Mouse (Mus musculus) cerebellum, postnatal 25 days (tissue): ENCODE measurements at regions not wholly inside any gene's neighbourhood (a gene's known extent, or its start where the extent isn't known, plus 50 kb on each side); places are given as distances from the start of the nearest gene placed in this dataset.

Experiments
- DNase-seq, 2 experiments: peaks; one replicate each; pipeline ENCODE4 v3.0.0; 2021; ENCODE audit warnings: mixed read lengths in 2 of 2

- DNase-seq: no peak
These were observed 137.0 kb upstream of the Irs2 start for GRCm38 (mm10) chr8:11145251-11145650.

GRCm38 (mm10) chr8:11140566-11140965, 132.3 kb upstream of the Irs2 start:
- no peak for DNase-seq

DNA sequence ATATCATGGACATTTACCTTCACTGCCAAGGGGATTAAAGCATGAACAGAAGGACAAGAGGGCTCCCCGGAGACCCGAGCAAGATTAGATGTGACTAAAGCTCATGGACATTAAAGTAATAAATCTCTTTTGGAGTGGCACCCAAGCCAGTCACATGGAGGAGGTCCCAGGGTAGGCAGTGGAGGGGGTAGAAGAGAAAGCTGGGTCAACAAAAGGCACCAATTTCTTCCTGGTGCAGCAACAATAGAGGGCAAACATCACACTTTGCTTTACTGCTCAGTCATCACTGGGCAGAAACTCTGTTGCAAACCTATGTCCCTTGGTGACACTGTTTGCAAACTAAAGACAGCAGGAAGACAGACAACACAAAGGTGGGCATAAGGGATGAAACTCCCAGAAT, 131.0 kb upstream of the Irs2 start:
- DNase-seq: no peak

DNA sequence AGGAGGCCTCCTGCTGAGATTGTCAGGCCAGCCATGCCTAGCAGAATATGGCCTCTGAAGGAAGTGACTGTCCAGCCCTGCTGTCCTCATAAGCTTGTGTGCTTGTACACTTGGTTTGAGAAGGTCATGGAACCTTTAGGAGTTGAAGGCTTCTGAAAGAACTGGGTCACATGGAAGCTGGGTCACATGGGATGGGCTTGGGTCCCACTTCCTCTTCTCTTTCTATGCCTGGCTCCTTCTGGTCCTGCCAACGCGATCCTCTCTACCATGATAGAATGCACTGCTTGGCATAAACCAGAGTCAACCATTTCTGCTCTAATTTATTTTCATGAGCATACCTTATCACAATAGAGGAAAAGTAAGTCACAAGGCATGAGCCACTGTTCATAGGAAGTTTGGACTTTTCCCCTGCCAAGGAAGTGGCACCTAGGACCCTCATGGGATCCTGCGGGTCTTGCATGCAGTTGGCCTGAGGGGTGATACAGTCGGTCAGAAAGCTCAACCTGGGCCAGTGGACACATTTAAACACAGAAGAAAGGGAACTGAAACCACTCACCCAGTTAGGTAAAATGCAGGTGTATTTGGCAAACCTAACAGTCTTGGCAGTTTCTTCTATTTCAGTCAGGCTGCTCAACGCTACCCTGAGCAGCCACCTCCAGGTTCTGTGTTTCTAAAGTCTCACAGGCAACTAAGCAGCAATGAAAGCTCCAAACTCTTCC, 130.2 kb upstream of the Irs2 start:
- no peak for DNase-seq

GRCm38 (mm10) chr8:11136566-11136965, 128.3 kb upstream of the Irs2 start:
- no peak for DNase-seq

DNA sequence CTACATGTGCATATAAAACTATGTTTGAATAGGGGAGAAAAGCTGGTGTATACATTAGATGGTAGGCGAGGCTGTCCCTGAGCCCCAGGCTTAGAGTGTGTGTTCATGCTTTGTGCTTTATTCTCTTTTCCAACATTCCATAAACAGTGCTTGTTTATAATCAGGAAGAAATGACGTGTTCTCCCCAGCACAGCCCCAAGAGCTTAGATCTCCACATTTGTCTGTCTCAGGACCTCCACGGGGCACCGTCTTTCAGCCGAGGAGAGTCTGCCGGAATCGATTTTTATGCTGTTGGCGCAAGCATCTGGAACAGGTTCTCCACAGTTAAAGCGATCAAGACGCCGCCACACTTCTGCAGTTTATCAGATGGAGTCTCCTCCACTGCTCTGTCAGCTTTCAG, 126.9 kb upstream of the Irs2 start:
- DNase-seq: no peak

- no peak for DNase-seq
These were observed 126.3 kb upstream of the Irs2 start for GRCm38 (mm10) chr8:11134562-11134961.

- no peak for DNase-seq
These were observed 110.9 kb upstream of the Irs2 start for GRCm38 (mm10) chr8:11119030-11119634.

DNA sequence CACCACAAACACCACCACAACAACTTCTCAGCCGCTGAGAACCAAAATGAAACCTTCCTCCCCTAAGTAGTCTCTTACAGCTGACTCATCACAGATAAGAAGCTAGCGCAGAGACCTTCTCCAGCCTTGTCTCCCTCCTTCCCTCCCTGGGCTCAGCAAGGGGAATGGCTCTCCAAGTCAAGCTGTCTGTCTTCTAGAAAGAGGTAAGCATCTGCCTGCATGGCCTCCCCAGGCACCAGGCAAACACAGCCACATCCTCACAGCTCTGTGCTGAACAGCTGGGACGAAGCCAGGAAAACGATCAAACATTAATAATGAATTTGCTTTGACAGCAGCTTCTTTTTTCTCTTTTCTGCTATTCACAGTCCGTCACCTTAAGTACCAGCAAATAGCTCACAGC, 108.3 kb upstream of the Irs2 start:
- no peak for DNase-seq

- no peak for DNase-seq
These were observed 107.0 kb upstream of the Irs2 start for GRCm38 (mm10) chr8:11115210-11115609.

DNA sequence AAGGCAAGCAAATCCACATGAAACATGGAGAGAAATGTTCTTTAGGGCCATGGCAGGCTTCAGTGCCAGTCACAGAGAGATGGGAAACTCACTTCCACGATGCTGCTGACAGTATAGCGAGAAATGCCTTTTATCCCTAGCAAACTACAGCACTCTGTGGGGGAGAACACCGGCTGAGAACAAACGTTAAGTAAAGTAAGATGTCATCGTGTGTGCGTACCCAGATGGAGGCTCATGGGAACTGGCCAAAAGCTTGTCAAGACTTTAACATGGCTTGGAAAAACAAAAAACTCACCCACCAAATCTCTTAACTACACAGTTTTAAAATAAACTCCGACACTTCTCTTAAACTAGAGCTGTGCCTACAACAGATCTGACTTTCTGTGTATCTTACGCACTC, 106.3 kb upstream of the Irs2 start:
- no peak for DNase-seq

DNA sequence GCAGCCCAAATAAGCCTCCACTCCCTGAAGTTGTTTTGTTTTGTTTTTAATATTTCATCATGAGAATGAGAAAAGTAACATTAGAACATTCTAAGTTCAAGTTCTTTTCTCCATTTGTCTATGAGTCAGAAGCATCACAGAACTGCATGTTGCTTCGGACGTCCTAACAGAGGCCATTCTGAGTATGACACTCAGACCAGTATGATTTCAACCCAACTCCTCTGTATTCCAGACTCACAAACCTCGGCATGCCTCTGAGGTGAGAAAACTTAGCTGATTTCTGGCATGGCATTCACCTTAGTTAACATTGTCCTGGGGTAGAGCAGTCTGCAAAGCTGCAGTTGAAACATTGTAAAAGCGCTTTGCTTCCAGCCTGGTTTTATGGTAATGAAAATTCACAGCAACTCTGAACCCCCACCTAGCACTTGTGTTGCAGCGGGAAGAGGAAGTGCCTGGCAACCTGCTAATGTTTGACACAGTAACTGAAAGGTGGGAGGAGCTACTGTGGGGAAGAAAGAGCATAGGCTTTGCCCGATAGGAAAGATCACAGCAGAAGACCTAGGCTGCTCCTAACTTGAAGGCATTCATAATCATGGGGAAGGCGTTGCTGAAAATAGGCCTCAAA, 104.8 kb upstream of the Irs2 start:
- DNase-seq: no peak

GRCm38 (mm10) chr8:11111987-11112386, 103.7 kb upstream of the Irs2 start:
- DNase-seq: peak in 1 of 2 experiments; percentile 14

GRCm38 (mm10) chr8:11107435-11107834, 99.2 kb upstream of the Irs2 start:
- DNase-seq: no peak

GRCm38 (mm10) chr8:11107021-11107420, 98.8 kb upstream of the Irs2 start:
- no peak for DNase-seq

- DNase-seq: no peak
These were observed 95.7 kb upstream of the Irs2 start for GRCm38 (mm10) chr8:11103745-11104607.

GRCm38 (mm10) chr8:11100310-11100709, 92.1 kb upstream of the Irs2 start:
- no peak for DNase-seq

GRCm38 (mm10) chr8:11099591-11099855, 91.3 kb upstream of the Irs2 start:
- no peak for DNase-seq

- no peak for DNase-seq
These were observed 90.7 kb upstream of the Irs2 start for GRCm38 (mm10) chr8:11098790-11099590.

- peak; percentile 54 to 64 for DNase-seq
These were observed 90.0 kb upstream of the Irs2 start for GRCm38 (mm10) chr8:11098228-11098778.

GRCm38 (mm10) chr8:11097813-11098212, 89.6 kb upstream of the Irs2 start:
- no peak for DNase-seq

DNA sequence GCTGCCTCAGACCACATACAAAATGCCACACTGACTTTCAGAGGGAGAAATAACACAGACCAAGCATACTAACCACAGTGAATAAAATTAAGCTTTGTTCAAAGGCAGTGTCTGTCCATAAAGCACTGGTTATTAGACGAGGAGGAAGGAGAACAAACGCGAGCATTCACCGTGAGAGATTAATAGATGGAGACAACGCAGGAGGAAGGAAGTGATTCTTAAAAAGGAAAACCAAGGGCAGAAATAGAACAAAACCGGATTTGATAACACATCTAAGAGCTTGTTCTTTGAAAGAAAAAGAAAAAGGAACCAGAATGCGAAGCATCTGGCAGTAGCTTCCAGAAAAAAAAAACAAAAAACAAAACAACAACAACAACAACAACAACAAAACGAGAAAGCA, 86.3 kb upstream of the Irs2 start:
- no peak for DNase-seq
